Mouse (Mus musculus) lung, postnatal 0 days (tissue): ENCODE measurements at regions not wholly inside any gene's neighbourhood (a gene's known extent, or its start where the extent isn't known, plus 50 kb on each side); places are given as distances from the start of the nearest gene placed in this dataset.
"Not testable (repeated sequence)": the region's sequence is repeated elsewhere in the genome, so short reads cannot be mapped to it uniquely, and the experiment has no call there.

Experiments
- ATAC-seq: fragments of 200-750 bp; cut with Nextera tagmentation; 2 replicates; pipeline ENCODE4 v1.8.0; 2017; ENCODE audit warnings: moderate library complexity
- DNase-seq: peaks from one replicate; pipeline ENCODE4 v3.0.0-alpha.2; 2016; ENCODE audit warnings: low spot score
- H3K27ac ChIP-seq: fragments of 300-500 bp; sonication (generic); 2 replicates; pipeline ENCODE4 v1.5.1; 2014; ENCODE audit warnings: antibody characterized with exemption, mild to moderate bottlenecking, low read length, mixed read lengths
- H3K27me3 ChIP-seq: fragments of 300-500 bp; sonication (generic); replicated peaks from 2 replicates; pipeline ENCODE4 v1.6.1; 2014; ENCODE audit warnings: low read length, mixed read lengths; ENCODE audit not compliant: insufficient read depth
- H3K36me3 ChIP-seq: fragments of 300-500 bp; sonication (generic); 2 replicates; pipeline ENCODE4 v1.6.1; 2014; ENCODE audit warnings: low read length, mixed read lengths; ENCODE audit not compliant: insufficient read depth
- H3K4me1 ChIP-seq: fragments of 300-500 bp; sonication (generic); 2 replicates; pipeline ENCODE4 v1.6.1; 2014; ENCODE audit warnings: antibody characterized with exemption, low read depth, low read length, mixed read lengths; ENCODE audit not compliant: insufficient read depth
- H3K4me2 ChIP-seq: fragments of 300-500 bp; sonication (generic); replicated peaks from 2 replicates; pipeline ENCODE4 v1.6.1; 2014; ENCODE audit warnings: low read depth, mild to moderate bottlenecking, low read length, moderate library complexity, mixed read lengths
- H3K4me3 ChIP-seq: fragments of 300-500 bp; sonication (generic); 2 replicates; pipeline ENCODE4 v1.5.1; 2014; ENCODE audit warnings: low read depth, low read length
- H3K9ac ChIP-seq: fragments of 300-500 bp; sonication (generic); replicated peaks from 2 replicates; pipeline ENCODE4 v1.6.1; 2014; ENCODE audit warnings: low read depth, mild to moderate bottlenecking
- H3K9me3 ChIP-seq: fragments of 300-500 bp; sonication (generic); 2 replicates; pipeline ENCODE4 v1.6.1; 2016; ENCODE audit warnings: low read length, mixed read lengths
- CTCF ChIP-seq: IDR thresholded peaks from 2 replicates; pipeline ENCODE4 v1.5.1; 2016; ENCODE audit warnings: antibody characterized with exemption, mild to moderate bottlenecking
- EP300 ChIP-seq: IDR thresholded peaks from 2 replicates; pipeline ENCODE4 v1.6.1; 2016; ENCODE audit warnings: antibody characterized with exemption, mild to moderate bottlenecking, control low read depth
- WGBS: fragments of 180-500 bp; shearing (Covaris S2); extraction: QIAGEN DNeasy Blood & Tissue Kit; methylation state at CpG from one replicate; pipeline ENCODE4 v1.1.7; 2014; 5-methylcytosine and 5-hydroxymethylcytosine counted together

DNA sequence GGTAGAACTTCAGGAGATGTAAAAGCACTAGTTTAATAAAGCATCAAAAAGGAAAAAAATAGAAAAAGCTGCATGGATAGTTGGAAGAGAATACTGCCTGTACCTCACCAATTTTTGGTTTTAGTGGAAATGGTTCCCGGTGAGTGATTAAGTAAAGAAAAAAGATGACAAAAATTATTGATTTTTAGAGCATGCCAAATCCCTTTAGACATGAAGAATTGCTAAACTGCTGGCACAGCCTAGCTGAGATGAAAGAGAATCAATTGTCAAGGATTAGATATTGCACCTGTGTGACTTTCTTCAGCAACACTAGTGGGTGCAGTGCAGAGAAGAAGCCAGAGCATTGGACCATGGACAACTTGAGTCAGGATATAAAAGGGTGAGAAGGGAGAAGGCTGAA lies 348.7 kb upstream of the Cpeb2 start:
- WGBS, result 97% methylated on average over 1 of the region's 1 CpGs
- DNase-seq, result no peak

DNA sequence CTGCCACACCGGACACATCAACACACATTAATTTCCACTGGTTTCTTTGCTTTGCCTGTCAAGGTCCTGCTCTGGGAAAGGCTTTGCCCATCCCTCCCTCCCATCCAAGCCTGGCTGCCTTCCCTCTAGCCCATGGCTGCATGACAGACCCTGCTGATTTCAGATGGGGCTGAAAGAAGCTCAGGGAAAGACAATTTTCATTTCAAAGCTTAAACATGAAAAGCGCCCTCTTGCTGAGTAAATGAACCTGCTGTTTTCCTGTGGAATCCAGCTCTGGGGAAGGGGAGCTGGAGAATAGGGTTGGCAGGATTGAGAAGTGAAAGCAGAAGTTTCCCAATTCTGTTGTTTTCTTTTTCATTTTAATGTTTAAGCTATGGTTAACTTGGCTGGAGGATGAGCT lies 341.1 kb upstream of the Cpeb2 start:
- Histone ChIP-seq H3K4me1 (no peaks in the 10 kb centered on the region), H3K27ac (no peak overlapping the region), H3K27me3 (no peaks in the 10 kb centered on the region), H3K36me3 (no peaks in the 10 kb centered on the region), H3K4me2 (no peak overlapping the region), H3K9ac (no peak overlapping the region), H3K9me3 (no peaks in the 10 kb centered on the region), H3K4me3 (no peak overlapping the region)
- 24% methylated on average over 2 of the region's 2 CpGs for WGBS
- DNase-seq (no peak), ATAC-seq (no peak)
- TF ChIP-seq EP300 (no peak), CTCF (no peak)

More for the DNA sequence above, 348.7 kb upstream of the Cpeb2 start:
- H3K9ac ChIP-seq, result no peak overlapping the region
- no peak for ATAC-seq
- no peak overlapping the region for H3K4me2 ChIP-seq
- H3K4me3 ChIP-seq, result no peak overlapping the region
- no peak for TF ChIP-seq CTCF
- TF ChIP-seq EP300, result no peak
- H3K9me3 ChIP-seq, result no peaks in the 10 kb centered on the region
- no peaks in the 10 kb centered on the region for H3K27me3 ChIP-seq
- H3K4me1 ChIP-seq, result no peaks in the 10 kb centered on the region
- no peaks in the 10 kb centered on the region for H3K36me3 ChIP-seq
- no peak overlapping the region for H3K27ac ChIP-seq

- Histone ChIP-seq H3K4me1 (no peaks in the 10 kb centered on the region), H3K4me3 (no peak overlapping the region), H3K9me3 (no peaks in the 10 kb centered on the region), H3K27me3 (no peaks in the 10 kb centered on the region), H3K36me3 (no peaks in the 10 kb centered on the region), H3K27ac (no peak overlapping the region), H3K9ac (no peak overlapping the region), H3K4me2 (no peak overlapping the region)
- no peak for TF ChIP-seq CTCF
- TF ChIP-seq EP300, result no peak
- WGBS, result 69% methylated on average over 3 of the region's 3 CpGs
- DNase-seq (no peak), ATAC-seq (no peak)
Observed at GRCm38 (mm10) chr5:42906136-42906535, 326.8 kb upstream of the Cpeb2 start.

DNA sequence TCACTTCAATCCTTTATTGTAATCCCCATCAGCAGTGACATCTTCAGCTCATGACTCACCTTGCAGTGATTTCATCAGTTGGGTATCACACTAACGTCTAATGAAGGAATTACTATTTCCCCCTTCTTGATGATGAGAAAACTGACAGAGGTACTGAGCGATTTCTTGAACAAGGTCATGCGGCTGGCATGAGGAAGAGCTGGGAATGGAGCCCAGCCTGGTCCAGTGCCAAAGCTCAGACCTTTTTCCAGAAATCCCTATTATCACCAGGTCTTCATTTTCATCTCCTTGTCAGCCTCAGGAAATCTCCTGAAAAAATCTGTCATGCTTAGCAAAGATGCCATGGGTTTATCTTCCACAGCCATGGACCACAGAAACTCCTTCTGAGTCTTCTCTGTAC lies 313.6 kb upstream of the Cpeb2 start:
- no peak overlapping the region for H3K9ac ChIP-seq
- TF ChIP-seq EP300 (no peak), CTCF (no peak)
- no peaks in the 10 kb centered on the region for H3K9me3 ChIP-seq
- ATAC-seq, result no peak
- no peak for DNase-seq
- no peak overlapping the region for H3K4me3 ChIP-seq
- no peak overlapping the region for H3K4me2 ChIP-seq
- 82% methylated on average over 3 of the region's 3 CpGs for WGBS
- H3K27me3 ChIP-seq, result no peaks in the 10 kb centered on the region
- no peaks in the 10 kb centered on the region for H3K36me3 ChIP-seq
- no peaks in the 10 kb centered on the region for H3K4me1 ChIP-seq
- no peak overlapping the region for H3K27ac ChIP-seq

GRCm38 (mm10) chr5:42932106-42932505 lies 300.9 kb upstream of the Cpeb2 start:
- H3K27me3 ChIP-seq, result no peaks in the 10 kb centered on the region
- H3K27ac ChIP-seq, result no peak overlapping the region
- ATAC-seq (no peak), DNase-seq (no peak)
- no peak overlapping the region for H3K4me3 ChIP-seq
- no peaks in the 10 kb centered on the region for H3K36me3 ChIP-seq
- WGBS, result 51% methylated on average over 2 of the region's 2 CpGs
- no peak overlapping the region for H3K4me2 ChIP-seq
- TF ChIP-seq CTCF (no peak), EP300 (no peak)
- no peaks in the 10 kb centered on the region for H3K9me3 ChIP-seq
- no peak overlapping the region for H3K9ac ChIP-seq
- no peaks in the 10 kb centered on the region for H3K4me1 ChIP-seq

DNA sequence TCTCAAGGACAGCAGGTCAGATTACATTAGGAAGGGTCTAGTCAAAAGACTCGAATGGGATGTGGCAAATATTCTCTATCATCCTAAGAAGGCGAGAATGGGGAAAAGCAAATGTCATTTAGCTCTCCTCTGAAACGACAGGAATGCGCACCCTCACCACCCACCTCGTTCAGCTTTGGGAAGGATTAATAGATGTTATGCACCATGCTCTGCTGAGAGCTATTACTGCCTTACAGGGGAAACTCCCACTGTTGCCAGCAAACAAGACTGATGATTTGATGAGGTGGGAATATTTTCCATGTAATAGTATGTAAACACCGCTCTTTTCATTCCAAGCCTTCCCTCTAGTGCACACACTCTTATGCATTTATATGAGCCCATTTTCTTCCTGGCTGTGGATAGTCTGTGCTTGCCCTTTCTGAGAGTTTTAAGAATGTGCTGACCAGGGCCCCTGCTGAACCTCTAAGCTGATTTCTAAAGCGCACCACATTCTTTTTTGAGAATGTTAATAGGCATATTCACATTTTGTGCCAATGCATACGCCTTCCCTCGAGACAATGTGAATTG lies 273.6 kb upstream of the Cpeb2 start:
- ATAC-seq (no peak), DNase-seq (no peak)
- H3K4me2 ChIP-seq, result no peak overlapping the region
- no peaks in the 10 kb centered on the region for H3K9me3 ChIP-seq
- no peaks in the 10 kb centered on the region for H3K36me3 ChIP-seq
- H3K27me3 ChIP-seq, result no peaks in the 10 kb centered on the region
- 59% methylated on average over 9 of the region's 9 CpGs for WGBS
- H3K27ac ChIP-seq, result no peak overlapping the region
- no peaks in the 10 kb centered on the region for H3K4me1 ChIP-seq
- H3K9ac ChIP-seq, result no peak overlapping the region
- no peak overlapping the region for H3K4me3 ChIP-seq
- no peak for TF ChIP-seq EP300
- no peak for TF ChIP-seq CTCF

GRCm38 (mm10) chr5:42966952-42967351 lies 266.0 kb upstream of the Cpeb2 start:
- ATAC-seq, H3K36me3 ChIP-seq, H3K9me3 ChIP-seq, H3K27me3 ChIP-seq, H3K4me3 ChIP-seq, H3K4me2 ChIP-seq, H3K4me1 ChIP-seq, DNase-seq, H3K9ac ChIP-seq, H3K27ac ChIP-seq: not testable (repeated sequence)
- 91% methylated on average over 2 of the region's 2 CpGs for WGBS
